Mouse (Mus musculus): ENCODE measurements around the gene Irak1bp1. TPM values are rescaled to one million over a fixed set of nuclear protein-coding genes. Genes with fewer than 3 reads are reported as not detected.

Gene Irak1bp1
- total RNA-seq (2021) = 2.9 and 3.0 TPM in 2 replicates
- long read RNA-seq, transcript Irak1bp1-202 (4 exons, 2,158 nt) = major isoform, 8 of 8 reads
- long read RNA-seq, partial matches to known transcripts = 0 of 8 reads
- long read RNA-seq, other reads (novel, unspliced or antisense) = 0 of 8 reads

- no peak for DNase-seq
These were observed at the start of gene Irak1bp1 for GRCm38 (mm10) chr9:82829007-82829689. Gene Irak1bp1 (plus strand): TSS chr9:82829540.

- no peak for DNase-seq
These were observed 41.0 kb upstream of the Irak1bp1 start for GRCm38 (mm10) chr9:82788375-82788774.

- DNase-seq = no peak
These were observed 29.0 kb upstream of the Irak1bp1 start for GRCm38 (mm10) chr9:82800360-82800759.

DNA sequence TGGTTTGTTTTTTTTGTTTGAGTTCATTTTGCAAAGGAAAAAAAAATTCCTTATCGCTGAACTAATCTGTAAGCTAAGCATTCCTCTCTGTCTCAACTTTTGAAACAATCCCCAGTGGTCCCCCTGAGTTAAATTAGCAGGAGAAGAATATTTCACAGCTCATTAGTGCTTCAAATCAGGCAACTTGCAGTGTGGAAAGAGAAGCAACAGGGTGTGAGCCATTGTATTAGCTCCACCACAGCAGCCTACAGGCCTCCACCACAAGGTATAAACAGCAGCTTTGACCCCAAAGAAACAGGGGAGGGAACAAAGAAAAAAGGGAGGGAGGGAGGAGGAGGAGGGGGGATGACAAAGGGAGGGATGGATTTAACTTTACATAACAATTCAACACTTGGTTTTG lies 22.2 kb upstream of the Irak1bp1 start:
- DNase-seq = no peak

GRCm38 (mm10) chr9:82807635-82808034 lies 21.7 kb upstream of the Irak1bp1 start:
- no peak for DNase-seq

DNA sequence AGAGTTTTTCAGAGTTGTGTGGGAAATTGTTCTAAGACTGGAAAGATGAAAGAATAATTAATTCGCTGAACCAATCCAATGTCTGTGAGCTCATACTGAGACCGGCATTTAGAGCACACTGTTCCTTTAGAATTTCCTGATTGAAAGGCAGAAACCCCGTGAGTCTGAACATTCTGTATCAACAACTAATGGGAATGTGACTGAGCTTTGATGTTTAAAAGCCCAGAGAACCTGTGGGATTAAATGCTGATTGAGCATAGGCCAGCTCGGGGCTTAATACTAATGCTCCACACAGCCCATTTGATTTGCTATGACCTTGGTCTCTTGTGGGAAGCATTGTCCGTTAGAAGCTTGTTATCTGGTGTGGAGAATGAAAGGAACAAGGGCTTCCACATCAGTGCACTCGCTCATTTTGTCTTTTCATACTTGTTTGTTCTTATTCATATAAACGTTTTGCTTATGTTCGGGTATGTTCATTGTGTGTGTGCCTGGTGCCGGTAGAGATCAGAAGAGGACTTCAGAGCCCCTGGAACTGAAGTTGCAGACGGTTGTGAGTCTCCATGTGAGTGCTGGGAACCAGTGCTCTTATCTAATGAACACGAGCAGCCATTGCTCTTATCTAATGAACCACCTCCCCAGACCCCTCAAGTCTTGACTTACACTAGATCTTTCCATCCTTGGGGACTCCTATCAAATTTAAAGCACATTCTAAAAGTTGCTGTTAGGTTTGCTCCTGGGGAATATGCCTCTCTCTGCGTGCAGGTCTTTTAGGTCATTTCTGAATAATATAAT lies 17.0 kb upstream of the Irak1bp1 start:
- no peak for DNase-seq

DNA sequence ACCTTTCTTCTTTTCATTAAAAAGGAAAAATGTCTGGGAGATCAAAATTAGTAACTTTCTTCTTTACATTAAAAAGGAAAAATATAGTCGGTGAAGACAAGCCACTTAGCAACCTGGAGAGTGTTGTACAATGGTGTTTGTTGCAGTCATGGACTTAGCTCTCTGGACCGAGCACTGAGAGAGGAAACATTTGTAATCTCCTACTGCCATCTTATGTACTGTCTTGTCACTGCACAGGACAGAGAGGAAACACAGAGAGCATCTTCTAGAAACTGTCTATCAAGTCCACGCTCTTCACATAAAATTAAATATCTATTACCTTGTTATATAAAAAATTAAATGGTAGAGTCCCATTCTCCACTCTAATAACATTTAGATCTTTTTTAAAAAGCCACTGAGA lies 14.8 kb upstream of the Irak1bp1 start:
- DNase-seq = no peak

GRCm38 (mm10) chr9:82815257-82815785 lies 14.0 kb upstream of the Irak1bp1 start:
- DNase-seq = no peak

DNA sequence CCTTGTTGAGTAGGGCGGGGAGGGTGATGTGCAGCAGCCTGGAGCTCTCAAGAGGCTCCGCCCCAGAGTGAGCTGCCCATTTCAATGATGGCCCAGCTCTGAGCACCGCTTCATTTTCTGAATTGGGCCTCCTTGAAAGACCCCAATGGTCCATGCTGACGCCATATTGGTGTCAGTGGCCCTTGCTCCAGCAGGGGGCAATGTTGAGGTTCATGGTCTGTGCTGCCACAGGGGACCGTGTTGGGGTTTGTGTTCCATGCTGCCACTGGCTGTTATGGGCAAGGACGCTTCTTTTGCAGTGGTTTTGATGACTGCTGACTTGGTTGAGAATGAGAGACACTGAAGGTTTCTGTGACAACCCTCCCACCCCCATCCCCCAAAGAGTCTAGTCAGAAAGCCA lies 2.9 kb upstream of the Irak1bp1 start:
- no peak for DNase-seq

DNA sequence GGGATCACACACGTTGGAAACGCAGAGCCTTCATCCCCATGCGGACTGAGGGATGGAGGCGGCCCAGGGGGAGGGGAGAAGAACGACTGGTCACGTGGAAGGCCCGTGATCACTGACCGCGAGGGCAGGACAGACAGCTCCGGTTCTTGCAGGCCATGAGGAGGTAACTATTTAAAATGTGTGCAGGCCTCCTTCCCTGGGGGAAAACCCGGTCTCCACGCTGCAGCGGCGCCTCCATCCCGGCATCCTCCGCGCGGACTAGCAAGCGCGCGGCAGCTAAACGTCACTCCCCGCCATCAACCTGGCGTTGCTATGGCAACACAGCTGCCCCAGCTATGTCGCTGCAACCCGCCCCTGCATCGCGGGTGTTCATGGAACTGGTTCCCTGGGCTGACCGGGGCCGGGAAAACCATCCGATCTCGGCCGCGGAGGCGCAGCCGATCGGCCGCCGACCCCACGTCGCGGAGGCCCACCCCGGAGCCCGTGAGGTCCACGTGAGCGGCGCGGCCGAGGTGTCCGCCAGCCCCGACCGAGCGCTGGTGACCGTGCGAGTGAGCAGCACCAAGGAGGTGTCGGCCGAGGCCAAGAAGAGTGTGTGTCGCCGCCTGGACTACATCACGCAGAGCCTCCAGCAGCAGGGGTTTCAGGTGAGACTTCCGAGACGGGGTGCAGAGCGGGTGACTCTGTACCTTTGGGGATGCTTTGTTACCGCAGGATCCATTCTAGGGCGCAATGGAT lies 522 bp downstream of the Irak1bp1 start:
- DNase-seq = peak; percentile 86

DNA sequence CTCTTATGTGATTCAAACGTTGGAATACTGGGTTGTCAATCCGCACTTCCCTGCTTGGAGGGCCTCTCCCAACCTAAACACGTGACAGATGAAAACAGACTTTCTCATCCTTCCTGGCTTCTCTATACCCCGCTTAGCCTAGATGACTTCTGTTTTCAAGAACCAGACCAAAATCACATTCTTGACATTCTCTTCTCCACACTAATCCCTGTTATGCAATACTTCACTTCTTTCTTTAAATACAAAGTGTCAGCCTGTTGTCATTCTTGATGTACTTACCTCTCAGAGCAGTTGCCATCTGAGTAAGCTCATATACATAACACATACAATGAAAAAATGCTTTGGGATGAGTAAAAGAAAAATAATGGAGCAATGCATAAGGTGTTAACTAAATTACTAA lies 2.6 kb downstream of the Irak1bp1 start:
- no peak for DNase-seq

DNA sequence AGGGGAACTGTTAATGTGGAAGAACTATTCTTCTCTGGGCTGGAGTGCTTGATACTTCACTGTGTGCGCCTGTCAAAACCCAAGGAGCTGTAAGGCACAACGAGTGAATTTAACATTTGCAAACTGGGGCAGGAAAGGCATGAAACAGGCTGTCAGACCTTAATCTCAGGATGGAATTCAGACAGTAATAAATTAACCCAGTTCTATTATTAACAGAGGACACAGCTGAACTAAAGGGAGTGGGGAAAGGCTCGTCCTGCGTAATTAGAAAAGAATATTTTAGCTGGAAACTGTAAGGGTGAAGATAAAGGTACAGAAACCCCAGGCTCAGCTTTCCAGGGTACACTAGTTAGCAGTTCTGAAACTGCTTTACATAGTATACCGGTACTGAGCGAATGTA lies 6.6 kb downstream of the Irak1bp1 start:
- no peak for DNase-seq

GRCm38 (mm10) chr9:82842671-82843070 lies 13.3 kb downstream of the Irak1bp1 start:
- no peak for DNase-seq

GRCm38 (mm10) chr9:82854040-82854439 lies 24.7 kb downstream of the Irak1bp1 start:
- no peak for DNase-seq

DNA sequence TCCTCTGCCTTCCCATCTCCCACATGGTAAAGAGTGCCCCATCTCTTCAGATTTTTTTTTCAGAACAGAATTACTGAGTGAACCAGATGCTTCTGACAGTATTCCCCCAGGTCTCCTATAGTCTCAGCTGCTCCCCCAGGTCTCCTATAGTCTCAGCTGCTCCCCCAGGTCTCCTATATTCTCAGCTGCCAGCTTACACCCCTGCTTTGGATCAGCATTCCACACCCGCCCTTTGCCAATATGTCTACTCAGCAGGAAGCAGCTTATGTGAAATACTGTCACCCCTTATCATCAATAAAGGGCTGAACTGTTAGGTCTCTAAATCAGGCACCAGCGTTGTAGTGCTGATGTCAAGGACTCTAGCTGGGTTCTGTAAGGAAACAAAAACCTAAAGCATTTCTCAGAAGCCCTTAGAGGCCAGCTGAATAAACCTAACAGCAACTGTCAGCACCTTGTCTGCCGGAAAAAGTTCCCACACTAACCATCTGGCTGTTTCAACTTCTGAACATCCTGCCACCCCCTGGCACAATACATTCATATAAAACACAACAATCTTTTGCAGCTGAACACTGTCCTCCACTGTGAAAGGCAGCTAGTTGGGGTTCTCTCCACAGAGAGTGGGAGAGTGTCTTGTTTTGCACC lies 25.8 kb downstream of the Irak1bp1 start:
- no peak for DNase-seq

DNA sequence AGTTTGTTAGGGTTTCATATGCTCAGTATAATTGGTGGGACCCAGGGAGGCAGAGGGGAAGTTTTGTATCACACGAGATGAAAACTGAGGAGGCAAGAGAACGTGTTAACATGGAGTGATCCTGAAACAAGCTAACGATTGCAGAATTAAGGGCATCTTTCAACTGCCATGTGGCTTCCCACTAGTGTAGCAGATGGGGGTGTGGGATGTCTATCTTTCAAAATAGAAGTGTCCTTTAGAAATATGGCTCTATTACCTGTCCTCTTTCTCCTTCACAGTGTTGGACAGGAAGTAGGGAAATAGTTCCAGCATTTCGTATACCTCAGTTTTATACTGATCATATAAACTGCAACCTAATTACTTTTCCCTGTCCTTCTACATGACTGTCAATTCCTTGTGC lies 26.9 kb downstream of the Irak1bp1 start:
- DNase-seq = no peak

- no peak for DNase-seq
These were observed 31.5 kb downstream of the Irak1bp1 start for GRCm38 (mm10) chr9:82860805-82861204.

DNA sequence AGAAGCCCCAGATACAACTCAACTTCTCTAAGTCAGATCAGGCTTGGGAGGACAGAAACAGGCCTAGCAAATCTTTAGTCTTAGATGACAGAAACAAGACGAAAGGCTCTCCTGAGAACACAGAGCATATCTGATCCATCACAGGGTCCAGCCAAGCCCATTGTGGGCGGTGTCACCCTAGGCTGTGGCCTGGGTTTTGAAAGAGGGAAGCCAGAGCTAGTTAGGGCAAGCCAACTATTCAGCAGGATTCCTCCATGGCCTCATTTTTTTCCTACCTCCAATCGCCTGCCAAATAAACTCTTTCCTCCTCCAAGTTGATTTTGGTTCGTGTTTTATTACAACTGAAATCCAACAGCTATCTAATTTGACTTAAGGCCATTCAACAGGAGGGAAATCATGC lies 32.0 kb downstream of the Irak1bp1 start:
- DNase-seq = no peak

- DNase-seq = no peak
These were observed 32.6 kb downstream of the Irak1bp1 start for GRCm38 (mm10) chr9:82861775-82862430.

DNA sequence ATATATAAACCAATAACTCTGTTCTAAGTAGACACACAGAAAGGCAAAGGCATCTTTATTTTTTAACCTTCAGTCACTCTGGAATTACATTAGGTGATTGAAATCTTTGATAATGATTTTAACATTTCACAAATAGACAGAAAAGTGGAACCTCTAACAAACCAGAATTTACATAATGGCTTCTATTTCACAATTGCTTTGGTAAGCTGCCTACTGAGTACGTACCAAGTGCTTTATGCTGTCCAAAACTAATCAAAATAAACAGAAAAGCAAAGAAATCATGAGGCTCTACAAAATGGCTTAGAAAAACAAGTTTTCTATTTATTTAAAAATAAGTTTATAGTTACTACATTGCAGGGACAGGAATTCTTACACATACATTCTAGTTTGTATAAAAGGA lies 36.8 kb downstream of the Irak1bp1 start:
- no peak for DNase-seq

- no peak for DNase-seq
These were observed 38.4 kb downstream of the Irak1bp1 start for GRCm38 (mm10) chr9:82867698-82868097.

DNA sequence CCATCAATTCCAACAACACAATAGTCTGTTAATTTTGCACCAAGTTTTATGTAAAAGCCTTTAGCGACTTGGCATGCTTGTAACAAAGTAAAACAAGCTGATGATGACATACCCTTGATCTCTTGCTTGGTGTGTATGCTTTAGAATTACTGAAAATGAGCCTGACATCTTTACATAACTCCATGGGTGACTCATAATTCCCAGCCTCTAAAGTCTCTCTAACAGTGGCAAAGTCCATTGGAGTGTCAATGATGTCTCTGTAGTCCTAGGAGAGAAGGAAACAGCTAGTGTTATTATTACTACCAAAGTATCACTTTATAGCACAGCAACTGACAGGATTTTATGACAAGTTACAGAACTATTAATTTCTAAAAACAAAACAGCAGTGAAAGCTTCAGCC lies 47.7 kb downstream of the Irak1bp1 start:
- DNase-seq = no peak

All from adrenal gland, postnatal 25 days (tissue).